Mouse (Mus musculus): ENCODE data around the gene 1700025C18Rik. TPM values are rescaled to one million over a fixed set of nuclear protein-coding genes. Genes with fewer than 3 reads are reported as not detected.

1700025C18Rik gene
- total RNA-seq, 2 experiments from 2014 or later, result not detected

GRCm38 (mm10) chr2:165077055-165077454 is 13.5 kb downstream of the 1700025C18Rik start:
- no peak for DNase-seq

- DNase-seq, result peak; percentile 82 to 85
These were observed 15.6 kb downstream of the 1700025C18Rik start for GRCm38 (mm10) chr2:165074937-165075336.

GRCm38 (mm10) chr2:165074081-165074884 is 16.3 kb downstream of the 1700025C18Rik start:
- DNase-seq, result no peak

- DNase-seq, result no peak
These were observed 17.2 kb downstream of the 1700025C18Rik start for GRCm38 (mm10) chr2:165073381-165073781.

- DNase-seq, result peak; percentile 72 to 77
These were observed 20.3 kb downstream of the 1700025C18Rik start for GRCm38 (mm10) chr2:165070096-165070816.

- no peak for DNase-seq
These were observed 21.7 kb downstream of the 1700025C18Rik start for GRCm38 (mm10) chr2:165068806-165069205.

- DNase-seq, result no peak
These were observed 26.1 kb downstream of the 1700025C18Rik start for GRCm38 (mm10) chr2:165064489-165064888.

- no peak for DNase-seq
These were observed 28.7 kb downstream of the 1700025C18Rik start for GRCm38 (mm10) chr2:165061638-165062433.

GRCm38 (mm10) chr2:165059961-165060360 is 30.6 kb downstream of the 1700025C18Rik start:
- DNase-seq, result no peak

- DNase-seq, result no peak
These were observed 34.0 kb downstream of the 1700025C18Rik start for GRCm38 (mm10) chr2:165056377-165057085.

GRCm38 (mm10) chr2:165055905-165056304 is 34.6 kb downstream of the 1700025C18Rik start:
- peak; percentile 32 to 54 for DNase-seq

GRCm38 (mm10) chr2:165054888-165055852 is 35.4 kb downstream of the 1700025C18Rik start, which contains the start of gene Cd40:
Cd40 (plus strand) TSS chr2:165055627.
- peak; percentile 83 to 87 for DNase-seq

- DNase-seq, result no peak
These were observed 39.0 kb downstream of the 1700025C18Rik start for GRCm38 (mm10) chr2:165051566-165051965.

- no peak for DNase-seq
These were observed 39.6 kb downstream of the 1700025C18Rik start for GRCm38 (mm10) chr2:165050826-165051548.

- DNase-seq, result no peak
These were observed 41.5 kb downstream of the 1700025C18Rik start for GRCm38 (mm10) chr2:165049044-165049443.

GRCm38 (mm10) chr2:165043729-165044128 is 46.8 kb downstream of the 1700025C18Rik start:
- no peak for DNase-seq

- no peak for DNase-seq
These were observed 47.4 kb downstream of the 1700025C18Rik start for GRCm38 (mm10) chr2:165043090-165043636.

- no peak for DNase-seq
These were observed 48.4 kb downstream of the 1700025C18Rik start for GRCm38 (mm10) chr2:165042126-165042525.

- no peak for DNase-seq
These were observed 53.1 kb downstream of the 1700025C18Rik start for GRCm38 (mm10) chr2:165037415-165037814.
